Mouse (Mus musculus) urinary bladder, postnatal 4 days (tissue): ENCODE results near the gene Csrp2.
A peak's percentile ranks its signal among the peaks of the same experiment; 100 is the strongest.

Source experiments
- DNase-seq, 2 experiments: peaks; one replicate each; pipeline ENCODE4 v3.0.0; 2021 to 2022; ENCODE audit warnings: low spot score in 2 of 2

Gene Csrp2

GRCm38 (mm10) chr10:110919531-110920343, at the start of gene Csrp2:
Gene Csrp2 (plus strand): TSS chr10:110919789.
- DNase-seq, result peak; percentile 90 to 92

- no peak for DNase-seq
These were observed 44.7 kb upstream of the Csrp2 start for GRCm38 (mm10) chr10:110874853-110875252.

- DNase-seq, result no peak
These were observed 42.6 kb upstream of the Csrp2 start for GRCm38 (mm10) chr10:110876956-110877355.

- DNase-seq, result no peak
These were observed 41.7 kb upstream of the Csrp2 start for GRCm38 (mm10) chr10:110877851-110878250.

- no peak for DNase-seq
These were observed 40.9 kb upstream of the Csrp2 start for GRCm38 (mm10) chr10:110878641-110879040.

GRCm38 (mm10) chr10:110879426-110880066, 40.0 kb upstream of the Csrp2 start:
- DNase-seq, result no peak

- no peak for DNase-seq
These were observed 38.2 kb upstream of the Csrp2 start for GRCm38 (mm10) chr10:110881346-110881745.

GRCm38 (mm10) chr10:110882701-110883100, 36.9 kb upstream of the Csrp2 start:
- no peak for DNase-seq

- no peak for DNase-seq
These were observed 28.8 kb upstream of the Csrp2 start for GRCm38 (mm10) chr10:110890656-110891272.

GRCm38 (mm10) chr10:110899744-110900501, 19.7 kb upstream of the Csrp2 start:
- DNase-seq, result no peak

GRCm38 (mm10) chr10:110903862-110904261, 15.7 kb upstream of the Csrp2 start:
- DNase-seq, result no peak

- DNase-seq, result no peak
These were observed 2.8 kb upstream of the Csrp2 start for GRCm38 (mm10) chr10:110916666-110917344.

- no peak for DNase-seq
These were observed 2.1 kb upstream of the Csrp2 start for GRCm38 (mm10) chr10:110917521-110917920.

GRCm38 (mm10) chr10:110918414-110919391, 886 bp upstream of the Csrp2 start:
- DNase-seq, result no peak

- DNase-seq, result no peak
These were observed 870 bp downstream of the Csrp2 start for GRCm38 (mm10) chr10:110920368-110920950.

GRCm38 (mm10) chr10:110921890-110922289, 2.3 kb downstream of the Csrp2 start:
- no peak for DNase-seq

GRCm38 (mm10) chr10:110922612-110923011, 3.0 kb downstream of the Csrp2 start:
- no peak for DNase-seq

GRCm38 (mm10) chr10:110927491-110927890, 7.9 kb downstream of the Csrp2 start:
- DNase-seq, result no peak

GRCm38 (mm10) chr10:110929756-110930155, 10.2 kb downstream of the Csrp2 start:
- no peak for DNase-seq
